Mouse (Mus musculus) kidney, adult 2 months (tissue): ENCODE data around the gene Smarcc1.

ENCODE experiments used
- CTCF ChIP-seq: fragments of 200-500 bp; conservative IDR thresholded peaks from 2 replicates; pipeline ENCODE4 v1.5.1; 2011; ENCODE audit warnings: low read depth, mild to moderate bottlenecking, control low read depth, low read length, moderate library complexity, mixed read lengths; ENCODE audit not compliant: insufficient read depth, insufficient read length
- POLR2A ChIP-seq: fragments of 200-500 bp; IDR thresholded peaks from one replicate; pipeline ENCODE4 v1.6.1; 2011; ENCODE audit warnings: low read depth, low read length, control low read depth

DNA sequence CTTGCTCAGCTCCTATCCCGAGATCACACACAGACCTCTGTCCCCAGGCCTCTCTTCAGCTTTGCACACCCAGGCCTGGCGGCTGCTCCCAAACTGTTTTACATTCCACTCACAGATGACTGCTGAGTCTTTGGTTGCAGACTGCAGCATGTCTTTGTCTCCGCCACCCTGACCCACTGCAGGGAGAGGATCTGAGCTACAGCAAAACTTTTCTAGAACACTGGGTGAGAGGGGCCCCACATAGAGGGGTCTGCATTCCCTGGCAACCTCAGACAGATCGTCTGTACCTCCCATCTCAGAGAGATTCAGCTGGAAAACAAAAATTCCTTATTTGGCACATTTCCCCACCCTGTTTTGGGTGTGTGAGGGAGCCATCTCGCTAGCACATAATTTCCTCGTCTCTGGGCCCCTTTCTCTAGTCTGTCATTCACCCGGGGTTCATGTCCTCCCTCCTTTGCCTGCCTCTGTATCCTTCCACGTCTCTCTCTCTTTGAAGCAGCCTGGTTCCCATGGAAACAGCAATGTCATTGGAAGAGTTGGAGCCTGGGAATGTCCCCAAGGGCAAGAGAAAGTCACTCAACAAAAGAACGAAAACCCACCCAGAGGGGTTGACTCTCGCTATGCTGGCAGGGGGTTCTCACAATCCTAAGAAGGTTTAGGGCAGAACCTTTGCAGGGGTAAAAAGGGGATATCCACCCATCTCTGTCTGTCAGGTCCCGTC lies 132.5 kb downstream of the Smarcc1 start:
- TF ChIP-seq CTCF (no peak), POLR2A (no peak)
